Mouse (Mus musculus) granulocyte monocyte progenitor cell, adult 5-6 weeks (primary cell): ENCODE measurements around the gene Slc5a11. TPM values are rescaled to one million over a fixed set of nuclear protein-coding genes. Genes with fewer than 3 reads are reported as not detected.

ENCODE experiments used
- total RNA-seq, 2 experiments: library from RNA; stranded (forward) in 1 of 2; stranded (reverse) in 1 of 2; fragments of 200-712, 200-1000 nt in 1 of 2; fragments of >200 nt in 1 of 2; fragmentation: Nextera tagmentation in 1 of 2; gene quantifications; 2 replicates each; pipeline ENCODE4 v1.2.3; 2014 to 2017

Gene Slc5a11
- total RNA-seq, 2 experiments from 2014 or later, result 1.0 to 3.4 TPM

Other genes starting within 250 kb of the Slc5a11 start
- 89.0 and 129 TPM in 2 replicates for gene Rbbp6, start 249.1 kb upstream of the Slc5a11 start, total RNA-seq (2014; fragmentation: Nextera tagmentation)
- 61.3 and 66.8 TPM in 2 replicates for gene Rbbp6, start 249.1 kb upstream of the Slc5a11 start, total RNA-seq (2017)
- 26.8 and 33.8 TPM in 2 replicates for gene Tnrc6a, start 90.9 kb upstream of the Slc5a11 start, total RNA-seq (2014; fragmentation: Nextera tagmentation)
- gene Tnrc6a, start 90.9 kb upstream of the Slc5a11 start, total RNA-seq (2017), result 24.9 and 31.8 TPM in 2 replicates
- 36.7 and 44.7 TPM in 2 replicates for gene Lcmt1, start 155.0 kb downstream of the Slc5a11 start, total RNA-seq (2014; fragmentation: Nextera tagmentation)
- 37.2 and 54.8 TPM in 2 replicates for gene Lcmt1, start 155.0 kb downstream of the Slc5a11 start, total RNA-seq (2017)
- 95.5 and 117 TPM in 2 replicates for gene Arhgap17, start 155.1 kb downstream of the Slc5a11 start, total RNA-seq (2014; fragmentation: Nextera tagmentation)
- gene Arhgap17, start 155.1 kb downstream of the Slc5a11 start, total RNA-seq (2017), result 28.7 and 33.8 TPM in 2 replicates
- gene Aqp8, start 247.5 kb downstream of the Slc5a11 start, total RNA-seq (2014; fragmentation: Nextera tagmentation), result not detected in 2 replicates
- gene Aqp8, start 247.5 kb downstream of the Slc5a11 start, total RNA-seq (2017), result not detected in 2 replicates